Mouse (Mus musculus) heart, postnatal 0 days (tissue): Measurements from ENCODE around the gene Tet3.

ENCODE experiments used
- CTCF ChIP-seq: IDR thresholded peaks from 2 replicates; pipeline ENCODE4 v1.5.1; 2016; ENCODE audit warnings: antibody characterized with exemption, control low read depth, low read depth
- EP300 ChIP-seq: IDR thresholded peaks from 2 replicates; pipeline ENCODE4 v1.6.1; 2016; ENCODE audit warnings: antibody characterized with exemption, low read depth

DNA sequence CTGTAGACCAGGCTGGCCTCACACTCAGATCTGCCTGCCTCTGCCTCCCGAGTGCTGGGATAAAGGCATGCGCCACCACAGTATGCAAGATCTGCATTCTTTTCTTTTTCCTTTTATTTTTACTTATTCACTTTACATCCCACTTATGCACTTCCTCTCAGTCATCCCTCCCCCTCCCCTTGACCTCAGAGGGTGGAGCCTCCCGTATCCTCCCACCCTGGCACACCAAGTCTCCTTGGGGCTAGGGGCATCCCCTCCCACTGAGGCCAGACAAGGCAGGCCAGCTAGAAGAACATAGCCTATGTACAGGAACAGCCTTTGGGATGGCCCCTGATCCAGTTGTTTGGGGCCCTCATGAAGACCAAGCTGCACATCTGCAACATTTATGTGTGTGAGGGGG is 41.4 kb downstream of the Tet3 start:
- TF ChIP-seq CTCF: no peak
- TF ChIP-seq EP300: no peak
